Mouse (Mus musculus): ENCODE data around the gene Xdh.

- TF ChIP-seq GATA1 (IDR thresholded peaks at IDR 0.05; ENCODE audit: borderline replicate concordance, low read length) (no peak), FLI1 (IDR thresholded peaks at IDR 0.05; ENCODE audit: low read length) (no peak)
Measured at GRCm38 (mm10) chr17:73933616-73934015, 16.4 kb downstream of the Xdh start.
